Mouse (Mus musculus) testis, adult 2 months (tissue): ENCODE data around the gene Pm20d1. TPM values are rescaled to one million over a fixed set of nuclear protein-coding genes. Genes with fewer than 3 reads are reported as not detected.

Experiments
- H3K27ac ChIP-seq: fragments of 200-500 bp; 2 replicates; pipeline ENCODE4 v1.5.1; 2012; ENCODE audit warnings: low read depth, low read length; ENCODE audit not compliant: control insufficient read depth, insufficient read depth
- H3K27me3 ChIP-seq: fragments of 200-500 bp; 2 replicates; pipeline ENCODE4 v1.6.1; 2012; ENCODE audit warnings: mild to moderate bottlenecking, low read length, moderate library complexity; ENCODE audit not compliant: control insufficient read depth, insufficient read depth
- H3K36me3 ChIP-seq: fragments of 200-500 bp; 2 replicates; pipeline ENCODE4 v1.6.1; 2012; ENCODE audit warnings: mild to moderate bottlenecking, low read length; ENCODE audit not compliant: control insufficient read depth, insufficient read depth
- H3K4me1 ChIP-seq: fragments of 200-500 bp; 2 replicates; pipeline ENCODE4 v1.6.1; 2012; ENCODE audit warnings: low read length; ENCODE audit not compliant: control insufficient read depth, insufficient read depth
- H3K4me3 ChIP-seq: fragments of 200-500 bp; 2 replicates; pipeline ENCODE4 v1.5.1; 2012; ENCODE audit warnings: low read depth, mild to moderate bottlenecking, low read length, moderate library complexity, mixed read lengths; ENCODE audit not compliant: control insufficient read depth
- CTCF ChIP-seq: fragments of 200-500 bp; IDR thresholded peaks from 2 replicates; pipeline ENCODE4 v1.5.1; 2012; ENCODE audit warnings: low read depth, mild to moderate bottlenecking, inconsistent platforms, low read length, moderate library complexity; ENCODE audit not compliant: control insufficient read depth, insufficient read depth, insufficient replicate concordance
- POLR2A ChIP-seq: fragments of 200-500 bp; IDR thresholded peaks from 2 replicates; pipeline ENCODE4 v1.6.1; 2012; ENCODE audit warnings: low read depth, mild to moderate bottlenecking, inconsistent platforms, low read length, moderate library complexity; ENCODE audit not compliant: control insufficient read depth
- polyA plus RNA-seq: library from polyadenylated mRNA; depleted of rRNA; stranded (reverse); fragments of >200 nt; gene quantifications from 2 replicates; pipeline ENCODE4 v1.2.3, GENCODE M21; 2012; rRNA removed

The Pm20d1 gene
- 0.28 and 0.31 TPM in 2 replicates for polyA plus RNA-seq

DNA sequence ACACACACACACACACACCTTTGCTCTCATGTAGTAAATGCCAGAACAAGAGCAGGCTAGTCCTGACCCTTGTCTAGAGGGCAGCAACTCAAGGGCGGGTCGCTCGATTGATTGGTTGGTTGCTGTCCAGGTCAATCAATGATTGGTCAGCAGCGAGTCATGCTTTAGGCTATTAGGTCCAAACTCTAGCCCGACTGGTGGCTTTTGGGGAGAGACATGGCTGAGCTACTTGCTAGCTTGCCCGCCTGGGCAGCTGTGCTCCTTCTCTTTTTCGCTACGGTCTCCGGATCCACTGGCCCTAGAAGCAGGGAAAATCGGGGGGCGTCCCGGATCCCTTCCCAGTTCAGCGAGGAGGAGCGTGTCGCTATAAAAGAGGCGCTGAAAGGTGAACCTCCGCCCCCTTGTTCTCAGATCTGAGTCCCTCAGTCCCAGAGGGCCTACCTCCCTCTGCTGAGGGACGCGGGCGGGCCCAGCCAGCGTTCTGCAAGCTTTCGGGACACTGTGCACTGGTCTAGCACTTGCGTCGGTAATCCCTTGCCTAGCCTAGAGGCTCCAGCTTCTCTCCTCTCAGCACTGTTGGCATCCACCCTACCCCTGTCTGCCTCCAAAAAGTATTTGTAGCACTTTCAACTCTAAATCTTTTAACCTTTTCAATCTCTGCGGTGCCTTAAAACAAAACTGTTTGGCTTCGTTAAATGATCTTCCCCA, at the start of gene Pm20d1:
Pm20d1 (plus strand) TSS at position 180 of the 708 bp plus-strand sequence.
- TF ChIP-seq CTCF (no peak), POLR2A (no peak)
- no peaks in the 10 kb centered on the region for H3K36me3 ChIP-seq
- H3K4me1 ChIP-seq: peaks cover 5% of the 10 kb centered on the region
- no peak within 1 kb of the TSS for H3K27ac ChIP-seq
- peak within 1 kb of the TSS; percentile 25 for H3K4me3 ChIP-seq
- H3K27me3 ChIP-seq: no peaks in the 10 kb centered on the region

DNA sequence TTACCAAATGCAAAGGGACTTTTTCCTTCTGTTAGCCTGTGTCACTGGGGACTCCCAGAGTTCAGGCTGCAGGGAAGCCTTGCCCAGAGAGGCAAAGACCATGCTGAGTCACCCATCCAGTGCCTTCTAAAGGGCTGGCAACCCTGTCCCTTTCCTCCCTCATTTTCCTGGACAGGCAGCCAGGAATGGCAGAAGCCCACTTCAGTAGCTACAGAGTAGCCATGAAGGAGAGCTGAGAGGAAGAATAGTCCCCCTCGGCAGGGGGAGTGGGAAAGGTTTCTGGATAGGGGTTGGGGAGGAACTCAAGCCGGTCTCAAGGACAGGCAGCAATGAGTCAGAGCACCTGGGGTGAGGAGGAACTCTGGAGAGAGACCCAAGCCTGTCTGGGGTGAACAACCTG, 49.4 kb upstream of the Pm20d1 start:
- H3K36me3 ChIP-seq: no peaks in the 10 kb centered on the region
- no peaks in the 10 kb centered on the region for H3K4me1 ChIP-seq
- TF ChIP-seq POLR2A: no peak
- TF ChIP-seq CTCF: no peak
- H3K27me3 ChIP-seq: no peaks in the 10 kb centered on the region
- H3K27ac ChIP-seq: no peak overlapping the region
- H3K4me3 ChIP-seq: no peak overlapping the region

DNA sequence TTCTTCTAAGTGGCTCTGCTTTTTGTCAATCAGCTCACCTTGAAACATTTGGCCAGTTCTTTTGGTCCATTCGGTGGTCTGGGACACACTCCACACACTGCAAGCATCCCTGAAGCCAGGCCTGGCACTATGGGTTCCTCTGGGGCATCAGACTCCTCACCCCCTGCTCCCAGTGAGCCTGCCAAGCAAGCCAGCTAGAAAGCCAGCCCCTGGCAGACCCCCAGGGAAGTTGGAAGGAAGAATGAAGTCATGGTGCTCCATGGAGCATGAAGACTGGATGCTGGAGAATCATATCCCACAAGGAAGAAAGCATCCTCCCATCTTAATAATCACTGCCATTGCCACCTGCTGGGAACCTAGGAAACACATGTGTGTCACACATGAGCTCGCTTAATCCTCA, 48.5 kb upstream of the Pm20d1 start:
- Histone ChIP-seq H3K4me3 (no peak overlapping the region), H3K27me3 (no peaks in the 10 kb centered on the region), H3K4me1 (no peaks in the 10 kb centered on the region), H3K36me3 (no peaks in the 10 kb centered on the region), H3K27ac (no peak overlapping the region)
- TF ChIP-seq POLR2A: no peak
- TF ChIP-seq CTCF: no peak

DNA sequence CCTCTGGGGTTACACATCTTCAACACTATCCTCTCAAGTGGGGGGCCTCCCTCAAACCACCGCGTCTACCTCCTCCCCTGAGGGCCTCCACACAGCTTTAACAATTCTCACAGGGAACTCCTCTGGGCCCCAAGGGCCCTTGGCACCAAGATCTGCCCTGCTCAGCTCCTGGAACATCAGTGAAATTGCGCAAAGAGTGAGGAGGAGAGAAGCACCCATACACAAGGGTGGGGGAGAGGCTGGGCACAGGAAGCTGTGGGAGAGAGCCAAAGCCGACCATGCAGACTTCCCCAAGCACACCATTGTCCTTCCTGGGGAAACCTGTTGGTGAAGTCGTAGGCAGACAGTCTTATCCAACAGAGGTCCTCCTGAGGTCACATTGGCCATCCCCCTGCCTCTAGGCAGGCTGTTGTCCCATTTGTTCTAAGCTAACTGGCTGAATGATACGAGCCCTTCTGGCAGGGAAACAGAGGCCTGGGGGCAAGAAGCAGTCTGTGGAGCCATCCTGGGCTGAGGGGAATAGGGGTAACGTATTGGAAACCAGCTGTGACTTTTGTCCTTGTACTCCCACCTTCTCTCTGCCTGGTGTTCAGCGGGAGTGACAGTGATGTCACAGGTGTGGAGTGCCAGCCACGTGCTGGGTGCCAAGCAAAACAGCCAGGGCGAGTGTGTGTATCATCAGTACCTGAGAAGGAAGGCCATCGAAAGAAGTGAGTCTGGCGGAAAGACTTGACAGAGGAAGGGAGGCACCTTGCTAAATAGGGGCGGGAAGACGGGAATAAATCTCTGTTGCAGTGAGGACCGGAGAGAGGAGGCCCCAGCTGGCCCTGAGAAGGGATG, 47.3 kb upstream of the Pm20d1 start:
- TF ChIP-seq POLR2A: no peak
- no peak for TF ChIP-seq CTCF
- no peak overlapping the region for H3K27ac ChIP-seq
- no peaks in the 10 kb centered on the region for H3K36me3 ChIP-seq
- H3K4me3 ChIP-seq: no peak overlapping the region
- H3K27me3 ChIP-seq: no peaks in the 10 kb centered on the region
- no peaks in the 10 kb centered on the region for H3K4me1 ChIP-seq

DNA sequence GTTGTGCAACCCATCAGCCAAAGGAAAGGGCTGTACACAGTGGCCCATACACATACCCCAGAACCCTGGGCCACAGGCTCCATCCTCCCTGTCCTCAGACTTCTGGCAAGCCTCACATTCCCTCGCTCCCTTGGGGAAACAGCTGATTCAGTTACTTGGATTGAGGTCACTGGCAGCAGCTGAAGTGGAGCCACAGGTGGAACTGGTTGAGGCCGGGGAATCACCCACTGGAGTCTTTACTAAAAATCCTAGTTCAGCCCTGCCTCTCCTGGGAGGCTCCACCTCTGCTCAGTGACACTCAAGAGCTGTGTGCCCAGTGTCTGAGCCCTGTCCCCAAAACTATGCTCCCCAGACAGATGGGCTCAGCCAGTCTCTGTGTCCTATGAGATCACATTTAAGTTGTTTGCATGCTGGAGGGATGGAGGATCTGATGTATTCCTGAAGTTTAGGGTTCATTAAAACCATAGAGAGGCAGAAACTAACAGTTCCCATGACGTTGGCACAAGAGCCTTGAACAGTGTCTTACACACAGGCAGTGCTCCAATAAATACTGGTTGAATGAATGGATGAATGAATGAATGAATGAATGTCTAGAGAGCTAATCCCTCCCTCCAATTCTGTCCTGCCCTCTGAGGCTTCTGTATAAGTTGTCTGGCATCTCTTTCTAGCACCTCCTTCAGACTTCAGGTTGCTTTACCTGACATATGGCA, 45.8 kb upstream of the Pm20d1 start:
- H3K4me1 ChIP-seq: no peaks in the 10 kb centered on the region
- H3K4me3 ChIP-seq: no peak overlapping the region
- H3K27ac ChIP-seq: no peak overlapping the region
- H3K27me3 ChIP-seq: no peaks in the 10 kb centered on the region
- no peaks in the 10 kb centered on the region for H3K36me3 ChIP-seq
- TF ChIP-seq CTCF (no peak), POLR2A (no peak)

DNA sequence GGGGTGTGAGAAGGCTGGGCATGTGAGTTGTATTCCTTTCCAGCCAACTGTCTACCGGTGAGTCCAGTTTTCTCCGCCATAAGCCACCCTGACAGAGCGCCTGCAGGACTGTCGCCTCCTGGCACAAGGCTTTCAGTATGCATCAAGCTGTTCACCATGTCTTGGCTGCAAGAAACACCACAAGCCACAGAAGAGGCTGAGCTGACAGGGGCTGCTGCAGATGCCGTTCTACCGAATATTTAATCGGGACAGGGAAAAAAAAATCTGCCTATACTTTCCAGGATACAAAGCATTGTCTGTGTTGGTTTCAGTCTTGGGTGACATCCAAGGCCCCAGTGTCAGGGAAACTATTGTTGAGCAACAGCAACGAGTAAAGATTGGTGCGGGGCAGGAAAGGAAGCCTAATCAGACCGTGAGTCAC, 45.3 kb upstream of the Pm20d1 start:
- Histone ChIP-seq H3K4me1 (no peaks in the 10 kb centered on the region), H3K4me3 (no peak overlapping the region), H3K27me3 (no peaks in the 10 kb centered on the region), H3K36me3 (no peaks in the 10 kb centered on the region), H3K27ac (no peak overlapping the region)
- TF ChIP-seq CTCF: no peak
- no peak for TF ChIP-seq POLR2A
